Mouse (Mus musculus) large intestine, adult 2 months (tissue): ENCODE measurements around the gene Fnip2. TPM values are rescaled to one million over a fixed set of nuclear protein-coding genes. Genes with fewer than 3 reads are reported as not detected.

ENCODE experiments used
- DNase-seq: peaks from one replicate; pipeline ENCODE4 v3.0.0-alpha.2; 2012; ENCODE audit warnings: low read depth, low spot score
- WGBS: fragments of 180-500 bp; shearing (Covaris S2); methylation state at CpG from one replicate; pipeline ENCODE4 v1.1.7; 2018; 5-methylcytosine and 5-hydroxymethylcytosine counted together
- polyA plus RNA-seq: library from polyadenylated mRNA; depleted of rRNA; stranded (reverse); fragments of >200 nt; gene quantifications from 2 replicates; pipeline ENCODE4 v1.2.3, GENCODE M21; 2012; rRNA removed

Gene Fnip2
- polyA plus RNA-seq, 1 experiment: 1.1 TPM

DNA sequence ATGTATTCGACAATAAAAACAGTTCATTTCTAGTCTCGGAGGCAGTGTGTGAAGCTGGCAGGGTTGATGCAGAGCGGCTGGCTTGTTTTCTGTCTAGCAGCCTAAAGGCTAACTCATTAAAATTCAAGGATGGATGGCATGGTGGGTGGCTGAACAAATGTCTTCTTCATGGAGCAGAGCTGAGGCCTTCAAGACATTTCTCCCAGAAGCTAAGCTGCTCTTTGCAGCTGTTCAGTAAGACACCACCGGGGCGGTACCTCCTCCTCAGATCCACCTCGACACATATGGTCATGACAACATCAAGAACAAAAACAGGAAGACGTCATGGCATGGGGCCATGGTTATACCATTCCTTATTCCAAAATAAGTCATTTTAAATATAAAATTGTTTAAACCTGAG, 131.4 kb downstream of the Fnip2 start:
- WGBS: 85% methylated on average over 7 of the region's 7 CpGs
- DNase-seq: no peak

DNA sequence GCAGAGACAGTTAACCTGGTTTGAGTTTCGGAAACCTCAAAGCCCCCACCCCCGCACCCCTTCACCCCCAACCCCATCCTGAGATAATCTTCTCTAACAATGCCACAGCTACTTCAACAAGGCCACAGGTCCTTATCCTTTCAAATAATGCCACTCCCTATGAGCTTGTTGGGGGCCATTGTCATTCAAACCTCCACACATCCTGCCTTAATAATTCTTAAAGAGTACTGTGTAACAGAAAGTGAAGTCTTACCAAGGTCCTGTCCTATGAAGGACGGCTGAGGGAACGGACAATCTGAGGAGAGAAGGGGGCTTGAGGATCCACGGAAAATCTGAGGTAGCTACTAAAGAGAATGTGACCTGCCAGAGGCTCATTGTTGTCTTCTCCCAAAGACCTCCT, 132.6 kb downstream of the Fnip2 start:
- no peak for DNase-seq
- 70% methylated on average over 5 of the region's 5 CpGs for WGBS

DNA sequence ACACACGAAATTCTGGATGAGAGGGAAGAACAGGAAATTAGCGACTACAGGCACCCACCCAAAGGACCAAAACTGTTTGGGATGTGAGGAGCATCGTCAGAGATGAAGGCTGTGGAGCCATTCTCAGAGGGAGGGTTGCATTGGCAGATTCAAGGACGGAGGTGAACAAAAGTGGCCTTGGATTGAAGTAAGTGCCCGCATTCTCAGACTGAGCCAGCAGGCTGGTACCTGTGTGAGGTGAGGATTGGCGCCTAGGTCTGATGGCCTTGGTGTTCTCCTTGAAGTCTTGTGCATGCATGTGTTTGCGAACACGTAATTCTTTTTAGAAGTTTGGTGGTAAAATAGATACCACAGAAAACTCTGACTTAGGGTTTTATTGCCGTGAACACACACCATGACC, 133.2 kb downstream of the Fnip2 start:
- no peak for DNase-seq
- 78% methylated on average over 9 of the region's 9 CpGs for WGBS

DNA sequence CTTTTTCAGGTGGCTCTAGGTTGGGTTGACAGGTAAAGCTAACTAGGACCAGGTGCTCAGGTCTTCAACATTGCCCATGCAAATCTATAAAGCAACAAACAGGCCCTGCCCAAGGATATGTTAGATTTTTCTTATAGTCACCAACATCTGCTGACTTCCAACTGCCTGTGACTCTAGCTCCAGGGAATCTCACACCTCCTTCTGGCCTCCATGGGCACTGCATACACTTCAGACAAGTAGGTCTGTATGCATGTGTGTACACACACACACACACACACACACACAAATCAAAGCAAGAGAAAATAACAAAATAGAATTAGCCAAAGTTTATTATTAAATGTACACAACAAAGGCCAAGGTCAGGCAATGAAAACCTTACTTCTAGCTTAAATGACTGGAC, 134.0 kb downstream of the Fnip2 start:
- no peak for DNase-seq

DNA sequence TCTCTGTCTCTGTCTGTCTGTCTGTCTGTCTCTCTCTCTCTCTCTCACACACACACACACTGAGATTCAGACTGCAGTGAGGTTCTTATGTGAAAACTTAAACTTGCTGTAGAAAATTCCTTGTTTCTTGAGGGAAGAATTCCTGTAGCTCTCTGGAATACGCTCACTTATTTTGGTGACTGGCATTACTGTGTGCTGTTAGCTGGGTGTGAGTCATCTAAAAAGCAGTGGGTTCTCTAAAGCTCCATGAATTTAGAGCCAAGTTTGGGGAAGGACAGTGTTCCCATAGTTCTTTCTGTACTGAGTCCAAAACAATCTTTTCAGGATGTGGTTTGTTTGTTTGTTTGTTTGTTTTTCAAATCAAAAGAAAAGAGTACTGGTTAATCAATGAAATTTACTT, 142.2 kb downstream of the Fnip2 start:
- no peak for DNase-seq
- 59% methylated on average over 1 of the region's 1 CpGs for WGBS

DNA sequence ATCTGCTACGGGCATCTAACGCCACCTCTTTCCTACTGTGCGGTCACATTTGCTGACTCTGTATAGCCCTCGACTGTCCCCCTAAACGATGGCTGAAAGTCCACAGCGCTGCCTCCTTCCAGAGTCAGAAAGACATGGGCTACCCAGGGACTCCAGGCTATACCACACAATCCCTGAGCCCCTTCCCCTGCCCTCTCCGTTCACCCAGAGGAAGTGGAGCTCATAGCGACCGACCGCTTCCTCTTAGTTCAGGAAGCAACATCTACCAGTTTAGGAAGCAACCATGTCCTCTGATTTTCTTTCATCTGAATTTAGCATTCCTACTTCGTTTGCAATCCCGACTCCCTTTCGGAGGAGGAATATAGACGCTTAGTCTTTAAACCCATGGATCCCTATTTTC, 148.7 kb downstream of the Fnip2 start:
- no peak for DNase-seq
- 81% methylated on average over 14 of the region's 14 CpGs for WGBS

DNA sequence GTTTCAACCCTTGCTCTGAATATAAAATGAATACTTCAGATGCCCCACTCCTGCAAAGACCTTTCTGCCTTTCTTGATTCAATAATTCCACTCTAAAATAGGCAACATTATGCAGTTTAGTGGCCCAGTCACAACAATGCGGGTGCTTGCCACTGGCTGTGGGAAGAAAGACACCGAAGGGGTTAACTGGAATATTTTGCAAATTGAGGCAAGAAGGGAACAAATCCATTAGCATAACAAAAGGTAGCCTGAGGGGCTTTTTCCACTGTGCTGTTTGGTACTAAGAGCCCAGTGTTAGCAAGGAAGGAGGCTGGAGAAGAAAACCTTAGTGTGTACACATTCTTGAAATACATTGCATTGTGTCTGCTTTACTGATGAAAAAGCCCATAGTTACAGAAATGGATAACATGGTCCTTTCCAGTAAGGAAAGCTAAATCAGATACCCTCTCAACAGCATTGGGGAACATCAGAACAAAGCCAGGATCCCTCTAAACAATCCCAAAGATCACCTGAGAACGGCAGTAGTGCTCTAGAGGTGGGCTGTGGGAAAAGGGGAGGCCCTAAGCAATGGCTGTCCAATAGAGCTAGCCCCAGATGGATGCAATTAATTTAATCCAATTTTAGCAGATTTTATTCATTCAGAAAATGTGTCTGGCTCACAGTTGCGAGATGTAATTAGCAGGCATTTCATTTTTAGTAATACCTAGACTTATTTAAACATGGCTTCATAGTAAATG, 150.5 kb downstream of the Fnip2 start:
- 77% methylated on average over 4 of the region's 4 CpGs for WGBS
- DNase-seq: no peak

DNA sequence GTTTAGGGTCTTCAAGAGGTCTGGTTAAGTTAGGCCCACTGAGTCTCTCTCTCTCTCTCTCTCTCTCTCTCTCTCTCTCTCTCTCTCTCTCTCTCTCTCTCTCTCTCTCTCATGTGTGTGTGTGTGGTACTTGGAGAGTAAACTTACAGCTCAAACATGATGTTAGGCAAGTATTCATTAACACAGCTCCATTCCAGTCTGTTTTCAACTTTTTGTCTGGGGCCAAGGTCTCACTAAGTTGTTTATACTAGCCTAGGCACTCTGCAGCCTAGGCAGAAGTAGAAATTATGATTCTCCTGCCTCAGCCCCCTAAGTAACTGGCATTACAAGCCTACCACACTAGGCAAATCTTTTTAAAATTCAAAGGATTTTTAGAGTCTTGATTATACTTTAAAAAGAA, 151.7 kb downstream of the Fnip2 start:
- DNase-seq: no peak

DNA sequence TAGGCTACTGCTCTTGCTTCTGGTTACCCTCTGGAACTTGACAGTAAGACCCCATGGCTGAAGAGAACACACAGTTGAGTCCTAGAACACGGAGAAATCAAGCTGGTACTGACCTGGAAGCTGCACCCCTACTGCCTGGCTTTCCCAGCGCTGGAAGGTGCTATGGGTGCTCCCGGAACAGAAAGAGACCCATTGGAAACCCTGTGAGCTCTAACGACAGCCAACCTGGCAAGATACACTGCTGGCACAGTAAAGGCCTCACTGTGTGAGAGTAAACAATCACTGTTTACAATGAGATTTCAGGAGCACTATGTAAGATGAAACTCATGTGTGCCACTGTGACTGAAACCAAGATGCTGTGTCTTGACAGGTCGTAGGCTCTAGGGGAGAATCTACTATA, 152.5 kb downstream of the Fnip2 start:
- 66% methylated on average over 5 of the region's 5 CpGs for WGBS
- DNase-seq: no peak

DNA sequence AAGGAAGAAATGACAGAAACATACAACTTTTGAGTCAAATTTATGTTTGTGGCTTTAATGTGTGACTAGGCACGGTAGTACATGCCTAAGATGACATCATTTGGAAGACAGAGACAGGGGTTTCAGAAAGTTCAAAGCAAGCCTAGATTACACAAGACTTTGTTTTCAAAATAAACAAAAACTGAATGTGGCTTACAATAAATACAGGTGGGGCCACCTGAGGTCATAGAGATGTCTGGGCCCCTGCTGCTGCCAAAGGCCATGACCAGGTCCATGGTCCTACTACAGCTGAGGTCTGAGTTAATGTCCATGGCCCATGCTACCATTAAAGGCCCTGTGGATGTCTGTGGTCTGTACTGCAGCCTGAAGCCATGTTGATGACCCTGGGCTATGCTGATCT, 154.1 kb downstream of the Fnip2 start:
- 70% methylated on average over 1 of the region's 1 CpGs for WGBS
- no peak for DNase-seq

DNA sequence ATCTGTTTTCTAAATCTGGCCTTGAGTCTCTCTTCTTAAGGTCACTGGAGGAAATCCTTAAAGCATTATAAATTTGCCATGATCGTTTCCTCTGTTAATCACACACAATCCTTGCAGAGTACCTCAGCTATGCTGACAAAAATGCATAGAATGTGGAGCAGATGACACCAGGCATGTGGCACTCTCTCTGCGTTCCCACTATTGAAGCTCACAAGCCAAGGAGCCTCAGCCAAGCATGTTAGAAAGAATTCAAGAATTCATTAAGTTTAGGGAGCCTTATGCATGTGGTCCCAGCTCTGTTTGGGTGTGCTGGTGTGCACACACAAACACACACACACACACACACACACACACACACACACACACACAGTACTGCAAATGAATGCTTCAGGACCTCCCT, 155.9 kb downstream of the Fnip2 start:
- WGBS: 45% methylated on average over 2 of the region's 2 CpGs

DNA sequence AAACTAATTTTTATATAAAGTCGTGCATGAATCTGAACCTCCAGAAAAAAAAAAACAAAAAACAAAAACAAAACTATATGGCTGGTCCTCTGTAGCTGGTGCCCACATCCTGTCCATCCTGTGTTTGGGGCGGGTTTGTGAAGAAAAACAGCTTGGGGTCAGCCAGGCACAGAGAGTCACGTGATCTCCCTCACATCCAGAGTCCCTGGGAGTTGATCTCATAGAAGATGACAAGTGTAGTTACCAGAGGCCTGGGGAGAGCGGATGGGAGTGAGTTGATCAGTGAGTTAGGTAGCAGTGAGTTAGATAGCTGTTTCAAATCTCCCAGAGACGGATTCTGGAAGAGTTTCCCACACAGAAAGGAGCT, 157.0 kb downstream of the Fnip2 start:
- 59% methylated on average over 5 of the region's 5 CpGs for WGBS
- no peak for DNase-seq

More for the DNA sequence above, 155.9 kb downstream of the Fnip2 start:
- no peak for DNase-seq

DNA sequence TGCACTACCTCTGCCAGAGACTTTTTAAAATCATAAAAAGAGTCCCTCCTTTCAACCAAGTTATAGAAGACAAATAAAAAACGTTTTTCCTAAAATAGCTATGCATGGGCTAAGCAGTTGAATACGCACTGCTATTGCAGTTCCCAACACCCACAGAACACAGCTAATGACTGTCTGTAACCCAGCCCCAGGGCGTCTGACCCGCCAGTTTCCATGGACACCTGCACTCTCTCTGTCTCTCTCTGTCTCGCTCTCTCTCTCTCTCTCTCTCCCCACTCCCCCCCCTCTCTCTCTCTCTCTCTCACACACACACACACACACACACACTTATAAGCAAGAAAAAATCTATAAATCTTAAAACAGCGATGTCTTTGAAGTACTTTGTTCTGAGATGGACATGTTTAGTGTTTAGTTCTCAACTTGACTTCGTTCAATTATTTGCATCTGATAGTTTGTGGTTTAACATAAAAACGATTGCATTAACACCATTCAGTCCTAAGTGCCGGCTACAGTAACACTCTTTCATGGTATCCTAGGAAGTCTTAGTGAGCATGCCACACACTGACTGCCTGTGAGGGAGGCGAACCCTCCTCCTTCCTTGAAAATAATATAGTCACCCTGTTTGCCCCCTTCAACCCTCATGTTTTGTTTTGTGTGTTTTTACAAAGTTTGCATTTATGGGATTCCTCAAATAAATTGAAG, 157.5 kb downstream of the Fnip2 start:
- DNase-seq: no peak
- WGBS: 37% methylated on average over 10 of the region's 10 CpGs

DNA sequence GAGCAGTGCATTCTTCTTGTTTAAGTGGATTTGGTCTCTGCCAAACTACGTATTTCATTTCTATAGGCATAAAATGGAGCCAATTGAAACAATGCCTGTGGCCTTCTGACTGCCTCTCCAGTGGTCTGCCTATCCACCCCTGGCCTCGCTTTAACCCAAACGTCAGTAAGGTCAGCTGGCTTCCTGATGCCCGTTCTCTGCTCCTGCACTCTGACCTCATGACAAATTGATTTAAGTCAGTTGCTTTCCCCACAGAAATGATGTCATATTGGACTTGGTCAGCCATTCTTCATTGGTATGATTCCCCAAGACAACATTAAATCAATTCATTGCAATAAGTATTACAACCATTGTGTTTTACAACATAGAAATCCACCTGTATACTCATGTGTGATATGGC, 159.1 kb downstream of the Fnip2 start:
- DNase-seq: no peak
- WGBS: 67% methylated on average over 4 of the region's 4 CpGs

Other genes with a start within 250 kb of the Fnip2 start
- not detected in 2 replicates for gene Gm17359, start 231.1 kb downstream of the Fnip2 start, polyA plus RNA-seq
- 7.2 and 7.4 TPM in 2 replicates for gene Ppid, start 23.5 kb upstream of the Fnip2 start, polyA plus RNA-seq
- 1.7 and 1.9 TPM in 2 replicates for gene 4930579G24Rik, start 61.3 kb upstream of the Fnip2 start, polyA plus RNA-seq
- gene Etfdh, start 61.7 kb upstream of the Fnip2 start, polyA plus RNA-seq: 40.6 and 78.6 TPM in 2 replicates
- 0.06 TPM in 1 of 2 replicates, not detected in the other for gene Rxfp1, start 170.1 kb upstream of the Fnip2 start, polyA plus RNA-seq